Mouse (Mus musculus): ENCODE measurements around the gene Acyp2. TPM values are rescaled to one million over a fixed set of nuclear protein-coding genes. Genes with fewer than 3 reads are reported as not detected.

The Acyp2 gene
- polyA plus RNA-seq, 1 experiment from 2014 or later: 47.3 TPM

GRCm38 (mm10) chr11:30572790-30573395 is 76.5 kb downstream of the Acyp2 start:
- no peaks in the 10 kb centered on the region for H3K4me1 ChIP-seq
- no peaks in the 10 kb centered on the region for H3K9me3 ChIP-seq (replicated peaks)
- no peak overlapping the region for H3K27ac ChIP-seq (replicated peaks)
- 92% methylated on average over 15 of the region's 15 CpGs for WGBS
- no peak overlapping the region for H3K4me3 ChIP-seq (replicated peaks)
- H3K9ac ChIP-seq (replicated peaks): no peak overlapping the region
- ATAC-seq (ENCODE audit: low FRiP score): no peak
- no peak overlapping the region for H3K4me2 ChIP-seq
- H3K36me3 ChIP-seq: no peaks in the 10 kb centered on the region
- no peaks in the 10 kb centered on the region for H3K27me3 ChIP-seq (replicated peaks)

- 96% methylated on average over 3 of the region's 3 CpGs for WGBS
- H3K36me3 ChIP-seq: no peaks in the 10 kb centered on the region
- H3K4me1 ChIP-seq: no peaks in the 10 kb centered on the region
- no peak for ATAC-seq (ENCODE audit: low FRiP score)
- no peak overlapping the region for H3K9ac ChIP-seq (replicated peaks)
- H3K27me3 ChIP-seq (replicated peaks): no peaks in the 10 kb centered on the region
- no peaks in the 10 kb centered on the region for H3K9me3 ChIP-seq (replicated peaks)
- H3K27ac ChIP-seq (replicated peaks): no peak overlapping the region
- H3K4me3 ChIP-seq (replicated peaks): no peak overlapping the region
- no peak overlapping the region for H3K4me2 ChIP-seq
These were observed 78.8 kb downstream of the Acyp2 start for GRCm38 (mm10) chr11:30570568-30570967.

DNA sequence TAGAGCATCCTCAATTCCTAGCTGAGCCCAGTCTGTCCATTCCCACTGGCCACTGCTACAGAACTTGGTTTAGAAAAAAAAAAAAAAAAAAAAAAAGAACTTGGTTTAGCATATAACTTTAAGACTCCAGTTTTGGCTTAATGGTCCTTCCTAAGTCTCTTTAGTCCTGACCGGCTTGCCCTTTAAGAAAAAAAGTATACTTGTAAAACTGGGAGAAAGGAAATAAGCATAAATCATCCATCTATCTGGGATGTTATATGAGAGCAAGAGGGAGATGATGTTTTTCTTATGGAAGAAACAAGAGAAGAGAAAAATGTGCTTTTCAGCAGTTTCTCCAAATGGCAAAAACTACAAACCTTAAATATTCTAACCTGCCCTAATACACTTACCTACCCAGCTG is 89.2 kb downstream of the Acyp2 start:
- Histone ChIP-seq H3K4me1 (no peaks in the 10 kb centered on the region), H3K4me3 (replicated peaks) (no peak overlapping the region), H3K9ac (replicated peaks) (no peak overlapping the region), H3K9me3 (replicated peaks) (no peaks in the 10 kb centered on the region), H3K4me2 (no peak overlapping the region), H3K27ac (replicated peaks) (no peak overlapping the region), H3K36me3 (no peaks in the 10 kb centered on the region), H3K27me3 (replicated peaks) (no peaks in the 10 kb centered on the region)
- no peak for ATAC-seq (ENCODE audit: low FRiP score)
- 93% methylated on average over 1 of the region's 1 CpGs for WGBS

DNA sequence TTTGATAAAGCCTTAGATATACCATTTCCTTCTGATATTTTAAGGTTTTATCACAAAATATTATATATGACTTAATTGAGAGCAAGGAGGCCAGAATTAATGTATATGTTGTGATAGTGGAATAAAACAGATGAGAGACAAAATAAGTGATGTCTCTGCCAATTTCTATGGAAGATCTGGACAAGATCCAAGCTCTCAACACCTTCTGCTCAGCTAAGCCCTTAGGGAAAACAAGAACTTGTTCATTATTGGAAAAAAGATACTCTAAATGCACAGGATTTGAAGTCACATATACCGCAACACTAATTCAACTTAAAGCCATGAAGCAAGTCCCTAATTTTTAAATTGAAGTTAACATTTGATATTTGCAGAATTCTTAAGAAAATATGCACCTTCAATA is 96.0 kb downstream of the Acyp2 start:
- H3K27me3 ChIP-seq (replicated peaks): no peaks in the 10 kb centered on the region
- WGBS: 95% methylated on average over 1 of the region's 1 CpGs
- no peak overlapping the region for H3K4me2 ChIP-seq
- no peaks in the 10 kb centered on the region for H3K4me1 ChIP-seq
- H3K9me3 ChIP-seq (replicated peaks): no peaks in the 10 kb centered on the region
- no peak for ATAC-seq (ENCODE audit: low FRiP score)
- no peak overlapping the region for H3K27ac ChIP-seq (replicated peaks)
- no peaks in the 10 kb centered on the region for H3K36me3 ChIP-seq
- no peak overlapping the region for H3K4me3 ChIP-seq (replicated peaks)
- no peak overlapping the region for H3K9ac ChIP-seq (replicated peaks)

DNA sequence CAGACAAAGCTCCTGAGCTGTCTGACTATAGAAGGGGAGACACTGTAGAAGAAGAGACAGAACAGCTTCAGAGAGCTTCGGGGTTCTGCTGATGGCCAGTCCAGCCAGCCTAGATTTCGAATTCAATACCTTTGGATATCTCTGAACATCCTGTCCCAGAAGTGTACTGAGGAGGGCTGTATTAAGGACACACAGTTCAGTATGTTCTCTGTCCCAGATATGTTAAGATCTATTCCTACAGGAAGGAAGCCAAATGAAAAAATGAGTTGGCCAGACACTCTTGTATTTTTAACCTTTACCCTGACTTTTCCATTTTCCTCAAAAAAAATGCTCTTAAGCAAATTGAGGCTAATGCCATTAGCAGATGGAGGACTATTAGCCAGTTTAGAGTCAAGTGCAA is 132.3 kb downstream of the Acyp2 start:
- Histone ChIP-seq H3K36me3 (no peaks in the 10 kb centered on the region), H3K27me3 (replicated peaks) (no peaks in the 10 kb centered on the region), H3K4me3 (replicated peaks) (no peak overlapping the region), H3K4me2 (no peak overlapping the region), H3K9me3 (replicated peaks) (no peaks in the 10 kb centered on the region), H3K27ac (replicated peaks) (no peak overlapping the region), H3K9ac (replicated peaks) (no peak overlapping the region), H3K4me1 (no peaks in the 10 kb centered on the region)
- ATAC-seq (ENCODE audit: low FRiP score): no peak
- WGBS: 82% methylated on average over 2 of the region's 2 CpGs

DNA sequence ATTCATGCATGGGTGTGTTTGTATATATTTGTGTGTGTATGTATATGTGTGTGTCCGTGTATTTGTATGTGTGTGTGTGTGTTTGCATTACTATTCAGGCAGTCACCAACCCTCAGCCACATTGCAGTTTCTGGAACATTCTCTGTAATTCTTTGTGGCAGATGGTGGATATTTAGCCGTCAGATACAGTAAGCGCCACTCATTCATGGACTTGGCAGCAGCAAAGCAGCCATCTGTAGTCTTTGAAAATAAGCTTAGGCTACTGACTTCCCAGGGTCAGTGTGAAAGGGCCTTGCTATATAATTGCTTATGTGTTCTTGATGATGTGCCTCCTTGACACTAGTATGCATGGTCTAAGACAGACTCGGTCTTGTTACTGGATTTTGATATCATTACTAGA is 141.2 kb downstream of the Acyp2 start:
- Histone ChIP-seq H3K27ac (replicated peaks) (no peak overlapping the region), H3K4me1 (no peaks in the 10 kb centered on the region), H3K36me3 (no peaks in the 10 kb centered on the region), H3K9me3 (replicated peaks) (no peaks in the 10 kb centered on the region), H3K4me3 (replicated peaks) (no peak overlapping the region), H3K27me3 (replicated peaks) (no peaks in the 10 kb centered on the region), H3K4me2 (no peak overlapping the region), H3K9ac (replicated peaks) (no peak overlapping the region)
- ATAC-seq (ENCODE audit: low FRiP score): no peak
- WGBS: 86% methylated on average over 4 of the region's 4 CpGs

GRCm38 (mm10) chr11:30498738-30499355 is 150.5 kb downstream of the Acyp2 start:
- Histone ChIP-seq H3K9ac (replicated peaks) (no peak overlapping the region), H3K27me3 (replicated peaks) (no peaks in the 10 kb centered on the region), H3K9me3 (replicated peaks) (0 out of 2 replicates have a peak, but pooled peaks cover 4% of the 10 kb centered on the region), H3K4me2 (no peak overlapping the region), H3K4me1 (no peaks in the 10 kb centered on the region), H3K36me3 (no peaks in the 10 kb centered on the region), H3K27ac (replicated peaks) (no peak overlapping the region), H3K4me3 (replicated peaks) (no peak overlapping the region)
- ATAC-seq (ENCODE audit: low FRiP score): no peak
- 88% methylated on average over 3 of the region's 3 CpGs for WGBS

- Histone ChIP-seq H3K9ac (replicated peaks) (no peak overlapping the region), H3K27me3 (replicated peaks) (no peaks in the 10 kb centered on the region), H3K9me3 (replicated peaks) (0 out of 2 replicates have a peak, but pooled peaks cover 4% of the 10 kb centered on the region), H3K4me3 (replicated peaks) (no peak overlapping the region), H3K36me3 (no peaks in the 10 kb centered on the region), H3K4me1 (no peaks in the 10 kb centered on the region), H3K4me2 (no peak overlapping the region), H3K27ac (replicated peaks) (no peak overlapping the region)
- 59% methylated on average over 2 of the region's 2 CpGs for WGBS
- ATAC-seq (ENCODE audit: low FRiP score): no peak
These were observed 152.2 kb downstream of the Acyp2 start for GRCm38 (mm10) chr11:30497151-30497550.

DNA sequence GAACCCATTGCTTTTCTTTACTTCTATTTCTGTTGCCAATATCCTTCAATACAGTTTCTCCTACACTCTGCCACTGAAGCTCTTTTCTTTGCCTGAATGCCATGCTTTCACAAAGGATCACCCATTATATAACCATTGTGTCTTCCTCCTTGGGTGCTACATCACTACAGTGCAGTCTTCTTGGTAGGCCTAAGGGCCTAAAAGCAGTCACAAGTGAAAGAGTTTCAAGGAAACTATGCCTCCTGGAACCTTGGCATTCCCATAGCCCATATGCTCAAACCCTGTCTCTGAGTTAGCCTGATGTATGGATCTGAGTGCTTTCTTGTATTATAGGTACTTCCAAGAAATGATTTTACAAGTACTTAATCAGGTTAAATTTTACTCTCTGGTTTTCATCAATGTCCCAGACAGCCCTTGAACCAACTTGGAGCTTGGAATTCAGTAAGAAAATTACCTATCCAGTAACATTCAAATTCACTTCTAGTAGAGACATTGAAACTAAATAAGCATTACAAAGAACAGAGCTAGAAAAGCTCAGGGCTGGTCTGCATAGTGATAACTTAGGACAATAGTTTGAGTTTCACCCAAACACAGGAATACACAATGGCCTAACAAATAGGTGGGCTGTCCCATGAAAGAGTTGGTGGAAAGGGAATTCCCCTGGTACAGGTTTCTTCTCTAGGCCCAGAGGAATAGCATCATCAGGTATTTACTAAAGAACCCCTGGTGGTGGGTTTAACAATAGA is 157.7 kb downstream of the Acyp2 start:
- H3K4me1 ChIP-seq: no peaks in the 10 kb centered on the region
- no peaks in the 10 kb centered on the region for H3K36me3 ChIP-seq
- 0 out of 2 replicates have a peak, but pooled peaks cover 4% of the 10 kb centered on the region for H3K9me3 ChIP-seq (replicated peaks)
- ATAC-seq (ENCODE audit: low FRiP score): no peak
- H3K9ac ChIP-seq (replicated peaks): no peak overlapping the region
- no peak overlapping the region for H3K4me3 ChIP-seq (replicated peaks)
- no peak overlapping the region for H3K4me2 ChIP-seq
- no peaks in the 10 kb centered on the region for H3K27me3 ChIP-seq (replicated peaks)
- no peak overlapping the region for H3K27ac ChIP-seq (replicated peaks)

DNA sequence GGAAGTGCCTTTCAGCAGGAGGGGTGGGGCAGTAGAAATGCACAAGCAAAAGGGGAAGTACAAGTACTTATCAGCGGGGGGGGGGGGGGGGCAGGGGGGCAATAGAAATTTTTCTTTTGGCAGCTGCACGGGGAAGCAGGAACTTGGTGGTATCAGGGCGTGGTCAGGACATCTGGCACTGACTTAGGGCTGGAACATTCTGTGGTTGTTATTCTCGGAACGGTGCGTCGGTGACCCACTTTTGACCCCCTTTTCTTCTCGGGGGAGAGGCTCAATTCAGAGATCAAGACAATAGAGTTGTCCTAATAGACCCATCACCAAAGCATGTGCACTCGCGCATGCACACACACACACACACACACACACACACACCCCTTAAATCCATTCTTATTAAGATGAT is 161.2 kb downstream of the Acyp2 start:
- Histone ChIP-seq H3K9me3 (replicated peaks) (no peaks in the 10 kb centered on the region), H3K4me1 (no peaks in the 10 kb centered on the region), H3K36me3 (no peaks in the 10 kb centered on the region), H3K4me2 (no peak overlapping the region), H3K27me3 (replicated peaks) (no peaks in the 10 kb centered on the region), H3K9ac (replicated peaks) (no peak overlapping the region), H3K27ac (replicated peaks) (no peak overlapping the region), H3K4me3 (replicated peaks) (no peak overlapping the region)
- 77% methylated on average over 10 of the region's 10 CpGs for WGBS
- ATAC-seq (ENCODE audit: low FRiP score): no peak

DNA sequence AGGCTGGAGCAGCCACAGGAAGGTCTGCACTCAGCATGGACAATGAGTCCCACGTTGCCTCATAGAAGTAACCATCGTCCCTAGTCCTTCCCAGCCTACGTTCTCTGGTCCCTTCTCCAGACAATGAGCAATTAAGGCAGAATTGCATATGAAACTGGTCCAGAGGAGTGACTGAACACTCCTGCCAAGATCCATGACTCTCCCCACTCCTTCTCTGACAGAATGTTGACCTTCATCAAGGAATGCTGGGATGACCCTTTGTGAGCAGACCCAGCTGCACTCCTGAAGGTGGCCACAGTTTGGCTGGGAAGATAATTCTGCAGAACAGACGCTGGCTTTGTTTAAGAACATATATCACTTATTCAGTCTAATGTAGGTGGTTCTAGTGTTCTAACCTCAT is 166.1 kb downstream of the Acyp2 start:
- Histone ChIP-seq H3K9ac (replicated peaks) (no peak overlapping the region), H3K4me1 (no peaks in the 10 kb centered on the region), H3K4me3 (replicated peaks) (no peak overlapping the region), H3K9me3 (replicated peaks) (no peaks in the 10 kb centered on the region), H3K36me3 (no peaks in the 10 kb centered on the region), H3K4me2 (no peak overlapping the region), H3K27ac (replicated peaks) (no peak overlapping the region), H3K27me3 (replicated peaks) (no peaks in the 10 kb centered on the region)
- 82% methylated on average over 4 of the region's 4 CpGs for WGBS
- no peak for ATAC-seq (ENCODE audit: low FRiP score)
